Mouse (Mus musculus): Measurements from ENCODE around the gene Amigo3. TPM values are rescaled to one million over a fixed set of nuclear protein-coding genes. Genes with fewer than 3 reads are reported as not detected.

Amigo3 gene
- polyA plus RNA-seq, 1 experiment from 2014 or later = 0.29 TPM

- Histone ChIP-seq H3K4me3 (ENCODE audit: inconsistent target) (no peak overlapping the region), H3K27ac (no peak overlapping the region), H3K36me3 (ENCODE audit: inconsistent target) (peaks cover 44% of the 10 kb centered on the region), H3K79me2 (ENCODE audit: inconsistent target) (peaks cover 4% of the 10 kb centered on the region; the same call in 1 of the 2 replicates)
- 96% methylated on average over 6 of the region's 6 CpGs for WGBS (ENCODE audit: missing documents)
These were observed 30.6 kb downstream of the Amigo3 start for GRCm38 (mm10) chr9:108083561-108083960.

- Histone ChIP-seq H3K36me3 (ENCODE audit: inconsistent target) (peaks cover 61% of the 10 kb centered on the region), H3K27ac (no peak overlapping the region), H3K4me3 (ENCODE audit: inconsistent target) (no peak overlapping the region), H3K79me2 (ENCODE audit: inconsistent target) (no peaks in the 10 kb centered on the region)
- 100% methylated on average over 4 of the region's 4 CpGs for WGBS (ENCODE audit: missing documents)
These were observed 32.3 kb downstream of the Amigo3 start for GRCm38 (mm10) chr9:108085261-108085660.

GRCm38 (mm10) chr9:108090611-108091120, 37.7 kb downstream of the Amigo3 start:
- 97% methylated on average over 7 of the region's 7 CpGs for WGBS (ENCODE audit: missing documents)
- Histone ChIP-seq H3K79me2 (ENCODE audit: inconsistent target) (peaks cover 10% of the 10 kb centered on the region; the same call in 1 of the 2 replicates), H3K4me3 (ENCODE audit: inconsistent target) (no peak overlapping the region), H3K27ac (no peak overlapping the region), H3K36me3 (ENCODE audit: inconsistent target) (peaks cover 71% of the 10 kb centered on the region)

- 83% methylated on average over 10 of the region's 10 CpGs for WGBS (ENCODE audit: missing documents)
- 0 out of 2 replicates have a peak overlapping the region, but pooled peaks have one; percentile 24 for H3K27ac ChIP-seq
These were observed 40.6 kb downstream of the Amigo3 start for GRCm38 (mm10) chr9:108093586-108093985.

GRCm38 (mm10) chr9:108094184-108094941, 41.4 kb downstream of the Amigo3 start, which contains the start of gene Apeh:
Apeh (minus strand) TSS chr9:108094606.
- H3K36me3 ChIP-seq (ENCODE audit: inconsistent target) = peaks cover 35% of the 10 kb centered on the region
- under 1% methylated on average over 49 of the region's 52 CpGs for WGBS (ENCODE audit: missing documents)
- H3K79me2 ChIP-seq (ENCODE audit: inconsistent target) = peaks cover 10% of the 10 kb centered on the region; the same call in 1 of the 2 replicates
- peak within 1 kb of the TSS; percentile 29 for H3K27ac ChIP-seq
- H3K4me3 ChIP-seq (ENCODE audit: inconsistent target) = peak within 1 kb of the TSS; percentile 68

More at GRCm38 (mm10) chr9:108093586-108093985, 40.6 kb downstream of the Amigo3 start:
- H3K4me3 ChIP-seq (ENCODE audit: inconsistent target) = peak overlapping the region; percentile 68
- H3K36me3 ChIP-seq (ENCODE audit: inconsistent target) = peaks cover 42% of the 10 kb centered on the region
- H3K79me2 ChIP-seq (ENCODE audit: inconsistent target) = peaks cover 10% of the 10 kb centered on the region; the same call in 1 of the 2 replicates

GRCm38 (mm10) chr9:108094998-108095411, 42.0 kb downstream of the Amigo3 start:
- Histone ChIP-seq H3K27ac (peak overlapping the region; percentile 29), H3K4me3 (ENCODE audit: inconsistent target) (peak overlapping the region; percentile 68), H3K79me2 (ENCODE audit: inconsistent target) (peaks cover 10% of the 10 kb centered on the region; the same call in 1 of the 2 replicates), H3K36me3 (ENCODE audit: inconsistent target) (peaks cover 35% of the 10 kb centered on the region)
- WGBS (ENCODE audit: missing documents) = under 1% methylated on average over 16 of the region's 16 CpGs

GRCm38 (mm10) chr9:108095518-108095917, 42.6 kb downstream of the Amigo3 start:
- peaks cover 29% of the 10 kb centered on the region for H3K36me3 ChIP-seq (ENCODE audit: inconsistent target)
- 10% methylated on average over 3 of the region's 3 CpGs for WGBS (ENCODE audit: missing documents)
- H3K79me2 ChIP-seq (ENCODE audit: inconsistent target) = peaks cover 10% of the 10 kb centered on the region; the same call in 1 of the 2 replicates
- no peak overlapping the region for H3K27ac ChIP-seq
- H3K4me3 ChIP-seq (ENCODE audit: inconsistent target) = peak overlapping the region; percentile 68

GRCm38 (mm10) chr9:108095949-108096712, 43.2 kb downstream of the Amigo3 start:
- Histone ChIP-seq H3K79me2 (ENCODE audit: inconsistent target) (peaks cover 10% of the 10 kb centered on the region; the same call in 1 of the 2 replicates), H3K27ac (no peak overlapping the region), H3K4me3 (ENCODE audit: inconsistent target) (no peak overlapping the region), H3K36me3 (ENCODE audit: inconsistent target) (peaks cover 27% of the 10 kb centered on the region)
- 76% methylated on average over 9 of the region's 10 CpGs for WGBS (ENCODE audit: missing documents)

GRCm38 (mm10) chr9:108099619-108100018, 46.7 kb downstream of the Amigo3 start:
- Histone ChIP-seq H3K27ac (no peak overlapping the region), H3K36me3 (ENCODE audit: inconsistent target) (peaks cover 35% of the 10 kb centered on the region), H3K4me3 (ENCODE audit: inconsistent target) (no peak overlapping the region), H3K79me2 (ENCODE audit: inconsistent target) (no peaks in the 10 kb centered on the region)
- 93% methylated on average over 8 of the region's 8 CpGs for WGBS (ENCODE audit: missing documents)

GRCm38 (mm10) chr9:108104766-108105548, 52.0 kb downstream of the Amigo3 start:
- no peak overlapping the region for H3K4me3 ChIP-seq (ENCODE audit: inconsistent target)
- peaks cover 50% of the 10 kb centered on the region for H3K79me2 ChIP-seq (ENCODE audit: inconsistent target)
- WGBS (ENCODE audit: missing documents) = 37% methylated on average over 29 of the region's 31 CpGs
- H3K36me3 ChIP-seq (ENCODE audit: inconsistent target) = peaks cover 40% of the 10 kb centered on the region
- no peak overlapping the region for H3K27ac ChIP-seq

Other genes starting within 250 kb of the Amigo3 start
- 41.6 to 90.8 TPM (median 45.5 TPM) in 3 replicates for gene Rbm6, start 179.9 kb upstream of the Amigo3 start, polyA plus RNA-seq (2018)
- 8.2 to 10.9 TPM (median 8.7 TPM) in 3 replicates for gene Mon1a, start 165.0 kb upstream of the Amigo3 start, polyA plus RNA-seq (2018)
- not detected in 3 replicates for gene Mst1r, start 146.3 kb upstream of the Amigo3 start, polyA plus RNA-seq (2018)
- gene Actl11, start 124.7 kb upstream of the Amigo3 start, polyA plus RNA-seq (2018) = not detected in 3 replicates
- not detected in 3 replicates for gene Camkv, start 117.5 kb upstream of the Amigo3 start, polyA plus RNA-seq (2018)
- gene Traip, start 103.0 kb upstream of the Amigo3 start, polyA plus RNA-seq (2018) = 0.43 to 3.0 TPM (median 1.1 TPM) in 3 replicates
- 33.6 to 130 TPM (median 36.8 TPM) in 3 replicates for gene Uba7, start 77.7 kb upstream of the Amigo3 start, polyA plus RNA-seq (2018)
- gene Gm20661, start 70.1 kb upstream of the Amigo3 start, polyA plus RNA-seq (2018) = 0.16 to 0.26 TPM in 2 of 3 replicates, not detected in the other
- gene Inka1, start 67.3 kb upstream of the Amigo3 start, polyA plus RNA-seq (2018) = 5.7 to 14.7 TPM (median 13.6 TPM) in 3 replicates
- gene Cdhr4, start 60.7 kb upstream of the Amigo3 start, polyA plus RNA-seq (2018) = 0.30 to 2.2 TPM in 2 of 3 replicates, not detected in the other
- 1.0 to 1.3 TPM in 2 of 3 replicates, not detected in the other for gene Gm20662, start 56.8 kb upstream of the Amigo3 start, polyA plus RNA-seq (2018)
- gene Ip6k1, start 50.7 kb upstream of the Amigo3 start, polyA plus RNA-seq (2018) = 34.5 to 93.7 TPM (median 45.4 TPM) in 3 replicates
- 5.4 to 20.7 TPM (median 8.9 TPM) in 3 replicates for gene Gmppb, start 3.9 kb upstream of the Amigo3 start, polyA plus RNA-seq (2018)
- gene Mst1, start 27.3 kb downstream of the Amigo3 start, polyA plus RNA-seq (2018) = 0.09 to 0.19 TPM in 2 of 3 replicates, not detected in the other
- 16.0 to 22.0 TPM (median 16.5 TPM) in 3 replicates for gene Rnf123, start 30.2 kb downstream of the Amigo3 start, polyA plus RNA-seq (2018)
- 30.5 to 37.0 TPM (median 32.8 TPM) in 3 replicates for gene Apeh, start 41.4 kb downstream of the Amigo3 start, polyA plus RNA-seq (2018)
- 4.3 to 8.4 TPM (median 4.9 TPM) in 3 replicates for gene Bsn, start 137.2 kb downstream of the Amigo3 start, polyA plus RNA-seq (2018)
- gene Dag1, start 210.8 kb downstream of the Amigo3 start, polyA plus RNA-seq (2018) = 38.1 to 58.2 TPM (median 44.5 TPM) in 3 replicates
- gene Nicn1, start 237.3 kb downstream of the Amigo3 start, polyA plus RNA-seq (2018) = 6.8 to 7.1 TPM (median 6.8 TPM) in 3 replicates
- gene Amt, start 243.7 kb downstream of the Amigo3 start, polyA plus RNA-seq (2018) = 0.67 to 1.3 TPM (median 0.96 TPM) in 3 replicates